Mouse (Mus musculus): Measurements from ENCODE around the gene Bex3.

Bex3 gene

GRCm38 (mm10) chrX:136313792-136314564 is 43.9 kb downstream of the Bex3 start:
- no peak for DNase-seq

- DNase-seq, result no peak
Observed at GRCm38 (mm10) chrX:136319953-136320352, 49.9 kb downstream of the Bex3 start.
